Mouse (Mus musculus): ENCODE data around the gene Lonp2.

Lonp2 gene

GRCm38 (mm10) chr8:86623911-86624731 is at the start of gene Lonp2:
Gene Lonp2, plus strand, starts transcription at chr8:86624043.
- peak; percentile 92 for DNase-seq (ENCODE audit: low read depth, low spot score)

- no peak for DNase-seq (ENCODE audit: low read depth, low spot score)
Measured at GRCm38 (mm10) chr8:86577547-86577946, 46.3 kb upstream of the Lonp2 start.

- DNase-seq (ENCODE audit: low read depth, low spot score) = no peak
Measured at GRCm38 (mm10) chr8:86578076-86578475, 45.8 kb upstream of the Lonp2 start.

GRCm38 (mm10) chr8:86578693-86579092 is 45.1 kb upstream of the Lonp2 start:
- no peak for DNase-seq (ENCODE audit: low read depth, low spot score)

- DNase-seq (ENCODE audit: low read depth, low spot score) = no peak
Measured at GRCm38 (mm10) chr8:86580458-86580857, 43.4 kb upstream of the Lonp2 start, which contains the start of gene Abcc12. Gene Abcc12, minus strand, starts transcription at chr8:86580686.

- DNase-seq (ENCODE audit: low read depth, low spot score) = no peak
Measured at GRCm38 (mm10) chr8:86581921-86582331, 41.9 kb upstream of the Lonp2 start.

- DNase-seq (ENCODE audit: low read depth, low spot score) = peak; percentile 45
Measured at GRCm38 (mm10) chr8:86585118-86585517, 38.7 kb upstream of the Lonp2 start.

- DNase-seq (ENCODE audit: low read depth, low spot score) = peak; percentile 52
Measured at GRCm38 (mm10) chr8:86585532-86585931, 38.3 kb upstream of the Lonp2 start.

- no peak for DNase-seq (ENCODE audit: low read depth, low spot score)
Measured at GRCm38 (mm10) chr8:86586058-86586457, 37.8 kb upstream of the Lonp2 start.

- DNase-seq (ENCODE audit: low read depth, low spot score) = no peak
Measured at GRCm38 (mm10) chr8:86586642-86587041, 37.2 kb upstream of the Lonp2 start.

GRCm38 (mm10) chr8:86588338-86588737 is 35.5 kb upstream of the Lonp2 start:
- no peak for DNase-seq (ENCODE audit: low read depth, low spot score)

GRCm38 (mm10) chr8:86593099-86593498 is 30.7 kb upstream of the Lonp2 start:
- DNase-seq (ENCODE audit: low read depth, low spot score) = no peak

GRCm38 (mm10) chr8:86594159-86594796 is 29.6 kb upstream of the Lonp2 start:
- no peak for DNase-seq (ENCODE audit: low read depth, low spot score)

- no peak for DNase-seq (ENCODE audit: low read depth, low spot score)
Measured at GRCm38 (mm10) chr8:86595671-86596070, 28.2 kb upstream of the Lonp2 start.

GRCm38 (mm10) chr8:86597681-86598080 is 26.2 kb upstream of the Lonp2 start:
- no peak for DNase-seq (ENCODE audit: low read depth, low spot score)

- DNase-seq (ENCODE audit: low read depth, low spot score) = no peak
Measured at GRCm38 (mm10) chr8:86599299-86599698, 24.5 kb upstream of the Lonp2 start.

- no peak for DNase-seq (ENCODE audit: low read depth, low spot score)
Measured at GRCm38 (mm10) chr8:86600311-86600710, 23.5 kb upstream of the Lonp2 start.

- no peak for DNase-seq (ENCODE audit: low read depth, low spot score)
Measured at GRCm38 (mm10) chr8:86603174-86603573, 20.7 kb upstream of the Lonp2 start.

GRCm38 (mm10) chr8:86604676-86605075 is 19.2 kb upstream of the Lonp2 start:
- no peak for DNase-seq (ENCODE audit: low read depth, low spot score)

- no peak for DNase-seq (ENCODE audit: low read depth, low spot score)
Measured at GRCm38 (mm10) chr8:86613798-86614197, 10.0 kb upstream of the Lonp2 start.

GRCm38 (mm10) chr8:86615095-86615769 is 8.6 kb upstream of the Lonp2 start:
- no peak for DNase-seq (ENCODE audit: low read depth, low spot score)

GRCm38 (mm10) chr8:86617759-86618387 is 6.0 kb upstream of the Lonp2 start:
- no peak for DNase-seq (ENCODE audit: low read depth, low spot score)
